Mouse (Mus musculus) intestine, embryonic 15.5 days (tissue): ENCODE measurements around the gene Ccl3. TPM values are rescaled to one million over a fixed set of nuclear protein-coding genes. Genes with fewer than 3 reads are reported as not detected.

ENCODE experiments used
- ATAC-seq: fragments of 200-750 bp; cut with Nextera tagmentation; 2 replicates; pipeline ENCODE4 v1.8.0; 2017; ENCODE audit warnings: moderate TSS enrichment, moderate library complexity
- H3K27ac ChIP-seq: fragments of 300-500 bp; sonication (generic); 2 replicates; pipeline ENCODE4 v1.5.1; 2015; ENCODE audit warnings: mild to moderate bottlenecking, inconsistent platforms
- H3K27me3 ChIP-seq: fragments of 300-500 bp; sonication (generic); replicated peaks from 2 replicates; pipeline ENCODE4 v1.6.1; 2015; ENCODE audit warnings: inconsistent platforms
- H3K36me3 ChIP-seq: fragments of 300-500 bp; sonication (generic); 2 replicates; pipeline ENCODE4 v1.6.1; 2015; ENCODE audit warnings: inconsistent platforms
- H3K4me1 ChIP-seq: fragments of 300-500 bp; sonication (generic); replicated peaks from 2 replicates; pipeline ENCODE4 v1.6.1; 2015; ENCODE audit warnings: inconsistent platforms
- H3K4me2 ChIP-seq: fragments of 300-500 bp; sonication (generic); replicated peaks from 2 replicates; pipeline ENCODE4 v1.6.1; 2015; ENCODE audit warnings: mild to moderate bottlenecking, inconsistent platforms
- H3K4me3 ChIP-seq: fragments of 300-500 bp; sonication (generic); replicated peaks from 2 replicates; pipeline ENCODE4 v1.5.1; 2015; ENCODE audit warnings: inconsistent platforms
- H3K9ac ChIP-seq: fragments of 300-500 bp; sonication (generic); 2 replicates; pipeline ENCODE4 v1.6.1; 2015; ENCODE audit warnings: inconsistent platforms
- H3K9me3 ChIP-seq: fragments of 300-500 bp; sonication (generic); 2 replicates; pipeline ENCODE4 v1.6.1; 2016; ENCODE audit warnings: inconsistent platforms
- WGBS: fragments of 180-500 bp; shearing (Covaris S2); methylation state at CpG from one replicate; pipeline ENCODE4 v1.1.7; 2015; 5-methylcytosine and 5-hydroxymethylcytosine counted together
- polyA plus RNA-seq: library from polyadenylated mRNA; unstranded; fragments of >200 nt; fragmentation: Nextera tagmentation; extraction: Ambion mirVana; gene quantifications from 2 replicates; pipeline ENCODE4 v1.2.1, GENCODE M21; 2015

The Ccl3 gene
- polyA plus RNA-seq, 1 experiment from 2014 or later, result 0.58 TPM

DNA sequence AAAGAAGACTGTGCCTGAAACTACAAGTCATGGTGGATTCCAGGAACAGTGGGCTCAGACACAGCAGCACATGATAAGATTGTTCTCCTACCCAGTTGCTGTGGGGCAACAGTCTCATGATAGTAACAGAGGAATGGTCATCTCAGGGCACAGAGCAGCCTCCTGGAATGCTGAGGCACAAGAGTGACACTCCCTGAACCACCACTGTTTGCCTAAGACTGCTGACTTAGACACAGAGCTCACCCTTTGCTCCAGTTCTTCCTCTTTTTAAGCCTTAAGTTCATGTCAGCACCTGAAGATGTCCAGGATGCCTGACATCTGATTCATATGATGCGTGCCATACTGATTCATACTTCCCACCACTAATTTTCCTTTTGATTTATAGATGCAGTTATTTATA lies 32.6 kb downstream of the Ccl3 start:
- Histone ChIP-seq H3K4me1 (no peaks in the 10 kb centered on the region), H3K4me3 (no peak overlapping the region), H3K36me3 (no peaks in the 10 kb centered on the region), H3K4me2 (no peak overlapping the region), H3K9ac (no peak overlapping the region), H3K27me3 (no peaks in the 10 kb centered on the region), H3K9me3 (no peaks in the 10 kb centered on the region), H3K27ac (no peak overlapping the region)
- no peak for ATAC-seq
- 87% methylated on average over 1 of the region's 1 CpGs for WGBS

DNA sequence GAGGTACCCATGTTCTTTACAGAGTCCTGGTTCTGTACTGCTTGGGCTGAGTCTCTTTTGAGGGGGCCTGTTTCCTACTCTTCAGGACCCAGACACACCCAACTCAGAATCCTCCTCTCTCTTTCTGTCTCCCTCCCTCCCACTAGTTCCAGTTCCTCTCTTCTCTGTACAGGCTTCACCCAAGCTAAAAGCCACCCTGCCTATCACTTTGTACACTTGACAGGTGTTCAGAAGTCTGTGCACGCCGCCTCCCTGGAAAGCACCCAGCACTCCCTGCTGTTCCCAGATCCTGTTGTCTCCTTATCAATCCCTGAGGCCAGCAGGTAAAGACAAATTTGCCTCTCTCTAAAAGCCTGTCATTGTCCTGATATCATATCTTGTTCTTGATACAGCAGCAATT lies 38.3 kb downstream of the Ccl3 start:
- no peaks in the 10 kb centered on the region for H3K36me3 ChIP-seq
- no peak for ATAC-seq
- H3K9ac ChIP-seq, result no peak overlapping the region
- WGBS, result 82% methylated on average over 2 of the region's 2 CpGs
- H3K4me2 ChIP-seq, result no peak overlapping the region
- H3K27ac ChIP-seq, result no peak overlapping the region
- H3K27me3 ChIP-seq, result no peaks in the 10 kb centered on the region
- no peaks in the 10 kb centered on the region for H3K4me1 ChIP-seq
- no peak overlapping the region for H3K4me3 ChIP-seq
- H3K9me3 ChIP-seq, result no peaks in the 10 kb centered on the region

DNA sequence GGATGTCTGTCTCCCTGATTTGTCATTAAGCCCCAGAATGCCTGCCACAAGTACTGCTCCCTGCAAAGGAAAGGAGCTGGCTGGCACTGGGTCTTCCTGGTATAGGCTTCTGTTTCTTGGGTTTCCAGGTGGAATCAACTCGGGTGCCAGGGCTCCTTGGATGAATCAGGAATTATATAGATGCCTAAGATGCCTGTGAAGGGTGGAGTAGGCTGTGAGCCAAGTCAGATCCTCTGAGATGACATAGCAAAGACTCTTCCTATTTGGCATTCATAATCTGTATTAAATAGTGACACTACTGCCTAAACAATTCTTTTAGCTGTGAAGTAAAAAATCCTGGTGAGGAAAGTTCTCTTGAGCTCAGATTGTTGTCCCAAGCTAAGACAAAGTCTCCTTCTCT lies 42.8 kb downstream of the Ccl3 start:
- no peaks in the 10 kb centered on the region for H3K27me3 ChIP-seq
- no peak overlapping the region for H3K4me2 ChIP-seq
- no peak overlapping the region for H3K27ac ChIP-seq
- no peak overlapping the region for H3K9ac ChIP-seq
- H3K9me3 ChIP-seq, result no peaks in the 10 kb centered on the region
- ATAC-seq, result no peak
- H3K4me3 ChIP-seq, result no peak overlapping the region
- no peaks in the 10 kb centered on the region for H3K36me3 ChIP-seq
- H3K4me1 ChIP-seq, result no peaks in the 10 kb centered on the region
- WGBS, result 41% methylated on average over 1 of the region's 1 CpGs

DNA sequence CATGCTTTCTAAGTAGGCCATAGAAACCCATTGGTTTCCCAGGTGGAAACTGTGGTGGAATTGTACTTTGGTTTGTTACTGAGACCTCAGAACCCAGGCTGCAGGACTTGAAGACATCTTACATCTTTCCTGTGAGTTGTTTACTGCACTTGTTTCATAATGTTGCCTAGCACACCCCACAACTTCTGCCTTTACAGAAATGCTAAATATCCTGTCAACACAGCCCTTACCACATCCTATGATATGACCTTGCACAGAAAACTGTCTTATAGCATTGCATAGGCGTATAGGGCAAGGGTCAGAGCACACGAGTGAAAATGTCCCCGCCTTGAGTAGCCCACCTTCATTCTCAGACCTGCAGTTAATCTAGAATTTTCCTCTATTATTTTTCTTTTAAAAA lies 43.6 kb downstream of the Ccl3 start:
- Histone ChIP-seq H3K9ac (no peak overlapping the region), H3K4me3 (no peak overlapping the region), H3K9me3 (no peaks in the 10 kb centered on the region), H3K27ac (no peak overlapping the region), H3K36me3 (no peaks in the 10 kb centered on the region), H3K4me1 (no peaks in the 10 kb centered on the region), H3K4me2 (no peak overlapping the region), H3K27me3 (no peaks in the 10 kb centered on the region)
- no peak for ATAC-seq
- WGBS, result 91% methylated on average over 3 of the region's 3 CpGs

DNA sequence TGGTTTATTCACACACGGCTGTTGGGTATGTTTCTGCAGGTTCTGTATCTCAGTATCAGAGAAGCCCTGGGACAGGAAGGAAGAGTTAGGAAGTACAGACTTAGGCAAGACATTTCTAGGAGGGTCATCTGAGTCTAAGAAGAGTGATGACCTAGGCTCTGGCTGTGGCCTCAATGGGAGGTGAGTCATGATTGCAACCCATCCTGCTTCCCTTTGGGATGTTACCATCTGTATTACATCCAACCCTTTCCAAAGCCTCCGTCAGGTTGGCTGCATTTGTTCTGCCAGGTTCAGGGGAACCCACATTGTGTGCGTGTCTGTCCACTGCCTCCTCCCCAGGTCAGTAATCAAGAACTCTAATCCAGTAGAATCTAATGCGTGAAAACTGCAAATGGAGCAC lies 44.5 kb downstream of the Ccl3 start:
- no peak overlapping the region for H3K9ac ChIP-seq
- no peaks in the 10 kb centered on the region for H3K27me3 ChIP-seq
- H3K4me1 ChIP-seq, result no peaks in the 10 kb centered on the region
- H3K4me2 ChIP-seq, result no peak overlapping the region
- no peaks in the 10 kb centered on the region for H3K9me3 ChIP-seq
- H3K36me3 ChIP-seq, result no peaks in the 10 kb centered on the region
- no peak overlapping the region for H3K27ac ChIP-seq
- no peak for ATAC-seq
- 83% methylated on average over 4 of the region's 4 CpGs for WGBS
- H3K4me3 ChIP-seq, result no peak overlapping the region

DNA sequence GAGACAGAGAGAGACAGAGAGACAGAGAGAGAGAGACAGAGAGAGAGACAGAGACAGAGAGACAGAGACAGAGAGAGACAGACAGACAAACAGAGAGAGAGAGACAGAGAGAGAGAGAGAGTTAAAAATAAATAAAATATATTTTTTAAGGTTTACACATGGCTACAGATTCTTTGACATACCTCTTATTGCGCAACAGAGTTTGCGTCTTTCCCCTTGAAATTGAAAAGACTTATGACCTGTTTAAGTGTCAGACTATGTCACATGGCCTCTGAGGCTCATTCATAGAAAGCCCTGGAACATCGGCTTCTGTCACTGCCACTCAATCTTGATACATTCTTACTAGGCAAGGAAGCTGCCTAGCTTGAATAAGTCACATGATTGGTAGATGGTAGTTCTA lies 45.8 kb downstream of the Ccl3 start:
- Histone ChIP-seq H3K9ac (no peak overlapping the region), H3K4me1 (no peaks in the 10 kb centered on the region), H3K4me3 (no peak overlapping the region), H3K4me2 (no peak overlapping the region), H3K27me3 (no peaks in the 10 kb centered on the region), H3K27ac (no peak overlapping the region), H3K36me3 (no peaks in the 10 kb centered on the region), H3K9me3 (no peaks in the 10 kb centered on the region)
- ATAC-seq, result no peak
- 90% methylated on average over 3 of the region's 3 CpGs for WGBS

GRCm38 (mm10) chr11:83600576-83600975 lies 48.6 kb downstream of the Ccl3 start:
- H3K36me3 ChIP-seq, result no peaks in the 10 kb centered on the region
- H3K4me2 ChIP-seq, result no peak overlapping the region
- WGBS, result 78% methylated on average over 2 of the region's 2 CpGs
- H3K9ac ChIP-seq, result no peak overlapping the region
- H3K4me1 ChIP-seq, result no peaks in the 10 kb centered on the region
- ATAC-seq, result no peak
- H3K4me3 ChIP-seq, result no peak overlapping the region
- H3K9me3 ChIP-seq, result no peaks in the 10 kb centered on the region
- H3K27ac ChIP-seq, result no peak overlapping the region
- H3K27me3 ChIP-seq, result no peaks in the 10 kb centered on the region

GRCm38 (mm10) chr11:83598991-83599390 lies 50.2 kb downstream of the Ccl3 start:
- H3K4me1 ChIP-seq, result no peaks in the 10 kb centered on the region
- H3K27ac ChIP-seq, result no peak overlapping the region
- no peaks in the 10 kb centered on the region for H3K9me3 ChIP-seq
- 86% methylated on average over 3 of the region's 3 CpGs for WGBS
- no peaks in the 10 kb centered on the region for H3K27me3 ChIP-seq
- no peaks in the 10 kb centered on the region for H3K36me3 ChIP-seq
- no peak overlapping the region for H3K9ac ChIP-seq
- no peak for ATAC-seq
- H3K4me3 ChIP-seq, result no peak overlapping the region
- H3K4me2 ChIP-seq, result no peak overlapping the region

DNA sequence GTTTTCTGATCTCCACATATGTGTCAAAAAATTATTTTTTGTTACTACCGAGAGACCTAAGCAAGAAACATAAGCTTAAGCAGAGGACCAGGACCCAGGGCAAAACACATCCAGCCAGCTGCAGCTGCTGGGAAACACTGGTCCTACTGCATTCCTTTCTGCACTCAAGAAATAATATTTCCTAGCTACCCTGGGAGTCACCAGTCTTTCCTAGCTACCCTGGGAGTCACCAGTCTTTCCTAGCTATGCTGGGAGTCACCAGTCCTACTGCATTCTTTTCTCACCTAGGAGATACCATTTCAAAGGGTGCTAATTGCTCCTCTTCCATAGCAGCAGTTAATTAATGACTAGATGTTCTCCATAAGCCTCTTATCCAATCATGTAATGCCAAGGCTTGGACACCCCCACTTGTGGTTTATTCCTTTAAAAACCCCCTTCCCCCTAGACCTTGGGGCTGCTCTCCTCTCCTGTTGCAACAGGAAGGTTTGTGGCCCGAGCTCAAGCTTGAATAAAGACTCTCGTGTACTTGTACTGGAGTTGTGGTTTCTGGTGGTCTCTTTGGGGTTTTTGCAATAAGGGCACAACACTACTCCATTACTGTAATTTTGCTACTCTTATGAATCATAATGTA lies 50.8 kb downstream of the Ccl3 start:
- Histone ChIP-seq H3K27me3 (no peaks in the 10 kb centered on the region), H3K36me3 (no peaks in the 10 kb centered on the region), H3K4me1 (no peaks in the 10 kb centered on the region), H3K4me3 (no peak overlapping the region), H3K9ac (no peak overlapping the region), H3K27ac (no peak overlapping the region), H3K9me3 (no peaks in the 10 kb centered on the region), H3K4me2 (no peak overlapping the region)
- 65% methylated on average over 3 of the region's 3 CpGs for WGBS
- ATAC-seq, result no peak

Other genes with a start within 250 kb of the Ccl3 start
- 2.3 and 2.6 TPM in 2 replicates for gene Rasl10b, start 240.2 kb downstream of the Ccl3 start, polyA plus RNA-seq
- 0.13 TPM in 1 of 2 replicates, not detected in the other for gene Gas2l2, start 219.9 kb downstream of the Ccl3 start, polyA plus RNA-seq
- gene 1700020L24Rik, start 211.7 kb downstream of the Ccl3 start, polyA plus RNA-seq, result 0.76 and 0.87 TPM in 2 replicates
- gene Mmp28, start 186.3 kb downstream of the Ccl3 start, polyA plus RNA-seq, result 1.4 and 1.5 TPM in 2 replicates
- gene Taf15, start 176.3 kb downstream of the Ccl3 start, polyA plus RNA-seq, result 12.9 and 13.9 TPM in 2 replicates
- gene Heatr9, start 127.2 kb downstream of the Ccl3 start, polyA plus RNA-seq, result not detected in 2 replicates
- gene Ccl5, start 118.8 kb downstream of the Ccl3 start, polyA plus RNA-seq, result 3.1 and 3.7 TPM in 2 replicates
- gene Ccl9, start 70.7 kb downstream of the Ccl3 start, polyA plus RNA-seq, result 29.4 and 35.4 TPM in 2 replicates
- gene Ccl6, start 56.3 kb downstream of the Ccl3 start, polyA plus RNA-seq, result 13.3 and 17.0 TPM in 2 replicates
- gene Rpl9-ps1, start 3.7 kb downstream of the Ccl3 start, polyA plus RNA-seq, result not detected in 2 replicates
- gene Ccl4, start 13.2 kb upstream of the Ccl3 start, polyA plus RNA-seq, result 0.35 and 0.38 TPM in 2 replicates
- 1.9 and 2.2 TPM in 2 replicates for gene Wfdc17, start 54.6 kb upstream of the Ccl3 start, polyA plus RNA-seq
- gene Wfdc18, start 59.7 kb upstream of the Ccl3 start, polyA plus RNA-seq, result 0.50 TPM in 1 of 2 replicates, not detected in the other
- 2.4 TPM in 1 of 2 replicates, not detected in the other for gene Wfdc21, start 97.6 kb upstream of the Ccl3 start, polyA plus RNA-seq
- gene Heatr6, start 104.3 kb upstream of the Ccl3 start, polyA plus RNA-seq, result 19.1 and 19.7 TPM in 2 replicates
- 9.3 and 11.2 TPM in 2 replicates for gene Hnf1b, start 200.7 kb upstream of the Ccl3 start, polyA plus RNA-seq